Mouse (Mus musculus) effector memory CD4-positive, alpha-beta T cell, adult 7 months (primary cell): ENCODE measurements around the gene Polr1c. TPM values are rescaled to one million over a fixed set of nuclear protein-coding genes. Genes with fewer than 3 reads are reported as not detected.

Experiments used
- polyA plus RNA-seq: library from polyadenylated mRNA; unstranded; fragments of 100-300 nt; shearing (Covaris generic); gene quantifications from one replicate; pipeline ENCODE4 v1.2.1, GENCODE M21; 2017

The Polr1c gene
- 69.3 TPM for polyA plus RNA-seq

GRCm38 (mm10) chr17:46247512-46248188, at the start of gene Polr1c, which contains the start of gene Yipf3:
Gene Polr1c (minus strand): TSS chr17:46248054.
Gene Yipf3 (plus strand): TSS chr17:46248080.

DNA sequence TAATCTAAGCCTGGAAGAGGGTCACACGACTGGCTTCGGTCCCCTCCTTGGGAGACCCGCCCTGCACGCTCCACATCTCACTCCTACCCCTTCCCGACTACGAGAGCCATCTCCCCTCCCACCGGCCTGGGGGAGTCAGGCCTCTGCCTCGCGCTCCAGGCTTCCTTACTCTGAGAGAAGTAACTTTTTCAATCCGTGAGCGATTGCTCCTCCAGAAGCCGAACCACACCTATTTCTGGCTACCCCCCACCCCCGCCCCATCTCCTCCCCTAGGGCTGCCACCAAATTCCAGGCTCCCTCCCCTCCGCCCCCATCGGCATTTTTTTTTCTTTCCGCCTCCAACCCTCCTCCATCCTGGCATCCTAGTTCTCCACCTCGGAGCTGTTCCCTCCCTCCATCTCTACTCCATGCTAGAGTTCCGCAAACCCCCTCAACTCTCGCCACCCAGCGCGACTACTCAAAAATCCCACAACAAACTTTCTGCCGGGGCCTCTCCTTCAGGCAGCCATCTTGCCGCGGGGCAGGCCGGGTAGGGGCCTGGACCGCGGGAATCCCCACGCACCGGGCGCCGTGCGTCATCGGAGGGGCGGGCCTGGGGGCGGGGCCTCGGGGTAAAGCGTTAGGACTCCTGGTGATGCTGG, 34.7 kb upstream of the Polr1c start, which contains the start of gene Tjap1:
Gene Tjap1 (minus strand): TSS at position 544 of the 641 bp plus-strand sequence.

GRCm38 (mm10) chr17:46253452-46254084, 5.7 kb upstream of the Polr1c start, which contains the start of gene Lrrc73:
Gene Lrrc73 (plus strand): TSS chr17:46253531.

DNA sequence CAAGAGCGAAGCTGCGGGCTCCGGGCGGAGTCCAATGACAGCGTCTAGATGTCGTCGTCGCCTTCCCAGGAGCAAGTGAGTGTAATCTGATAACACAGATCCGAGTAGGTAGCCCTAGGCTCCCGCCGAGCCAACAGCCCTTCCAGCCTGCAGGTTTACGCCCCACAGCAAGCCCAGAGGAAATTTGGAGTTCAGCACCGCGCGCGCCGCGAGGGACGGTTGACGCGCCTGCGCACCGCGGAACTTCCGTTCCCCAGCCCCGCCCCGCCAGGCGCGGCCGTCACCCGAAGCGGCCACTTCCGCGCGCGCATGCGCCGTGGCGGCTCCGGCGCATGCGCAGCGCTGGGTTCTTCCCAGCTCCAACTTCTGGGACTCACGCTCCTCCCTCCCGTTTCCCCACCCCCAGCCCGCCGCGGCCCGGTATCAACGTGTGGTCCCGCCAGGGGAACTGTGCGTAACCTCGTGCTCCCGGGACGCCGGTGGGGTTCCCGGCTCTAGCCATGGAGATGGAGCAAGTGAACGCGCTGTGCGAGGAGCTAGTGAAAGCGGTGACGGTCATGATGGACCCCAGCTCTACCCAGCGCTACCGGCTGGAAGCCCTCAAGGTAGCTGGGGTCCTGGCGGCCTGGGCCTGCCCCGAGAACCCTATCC, 45.3 kb downstream of the Polr1c start, which contains the start of the genes Polh and Xpo5:
Gene Polh (minus strand): TSS at position 225 of the 651 bp plus-strand sequence.
Gene Xpo5 (plus strand): TSS at position 362 of the 651 bp plus-strand sequence.

Other genes with a start within 250 kb of the Polr1c start
- 2.8 TPM for gene Vegfa, start 215.7 kb downstream of the Polr1c start, polyA plus RNA-seq
- gene Mrps18a, start 137.1 kb downstream of the Polr1c start, polyA plus RNA-seq = 75.2 TPM
- gene Rsph9, start 103.8 kb downstream of the Polr1c start, polyA plus RNA-seq = 1.0 TPM
- 35.9 TPM for gene Mad2l1bp, start 94.5 kb downstream of the Polr1c start, polyA plus RNA-seq
- 62.6 TPM for gene Gtpbp2, start 87.0 kb downstream of the Polr1c start, polyA plus RNA-seq
- 3.1 TPM for gene Polh, start 45.4 kb downstream of the Polr1c start, polyA plus RNA-seq
- 23.4 TPM for gene Xpo5, start 45.3 kb downstream of the Polr1c start, polyA plus RNA-seq
- gene Yipf3, start within 50 bp of the Polr1c start, polyA plus RNA-seq = 150 TPM
- not detected for gene Lrrc73, start 5.5 kb upstream of the Polr1c start, polyA plus RNA-seq
- gene Tjap1, start 35.0 kb upstream of the Polr1c start, polyA plus RNA-seq = 57.7 TPM
- gene Dlk2, start 49.4 kb upstream of the Polr1c start, polyA plus RNA-seq = not detected
- gene Abcc10, start 80.3 kb upstream of the Polr1c start, polyA plus RNA-seq = 6.7 TPM
- gene Zfp318, start 135.7 kb upstream of the Polr1c start, polyA plus RNA-seq = 10.6 TPM
- not detected for gene Crip3, start 180.9 kb upstream of the Polr1c start, polyA plus RNA-seq
- gene Slc22a7, start 190.4 kb upstream of the Polr1c start, polyA plus RNA-seq = not detected
- gene Ttbk1, start 239.6 kb upstream of the Polr1c start, polyA plus RNA-seq = 0.13 TPM
- gene Dnph1, start 248.7 kb upstream of the Polr1c start, polyA plus RNA-seq = 0.96 TPM